Mouse (Mus musculus) hematopoietic stem cell, adult 5-6 weeks (primary cell): ENCODE results near the gene Timm8b. TPM values are rescaled to one million over a fixed set of nuclear protein-coding genes. Genes with fewer than 3 reads are reported as not detected.
"Not testable (repeated sequence)": the region's sequence is repeated elsewhere in the genome, so short reads cannot be mapped to it uniquely, and the experiment has no call there.

ENCODE experiments used
- ATAC-seq, 2 experiments: fragments of 125-278 bp in 1 of 2; replicated peaks in 1 of 2; 2 replicates each; pipeline ENCODE4 v1.8.0; 2016 to 2017; ENCODE audit warnings: inconsistent platforms in 2 of 2, mild to moderate bottlenecking in 2 of 2, moderate number of reproducible peaks in 2 of 2, low read depth in 1 of 2, moderate TSS enrichment in 1 of 2; ENCODE audit not compliant: low FRiP score in 2 of 2, poor library complexity in 2 of 2, severe bottlenecking in 2 of 2, insufficient read depth in 1 of 2, low TSS enrichment in 1 of 2
- total RNA-seq: library from RNA; stranded (forward); fragments of 172-1452, 232-1000 nt; gene quantifications from 2 replicates; pipeline ENCODE4 v1.2.3, GENCODE M21; 2017

The Timm8b gene
- total RNA-seq, 1 experiment from 2014 or later: 162 TPM

GRCm38 (mm10) chr9:50593544-50593943 lies 10.2 kb upstream of the Timm8b start:
- peak; percentile 50 to 60; a peak in 3 of 4 replicates for ATAC-seq

GRCm38 (mm10) chr9:50594794-50595417 lies 8.8 kb upstream of the Timm8b start:
- ATAC-seq: no peak

- ATAC-seq: no peak
Measured at GRCm38 (mm10) chr9:50596973-50597372, 6.7 kb upstream of the Timm8b start.

- ATAC-seq: no peak
Measured at GRCm38 (mm10) chr9:50601536-50601935, 2.2 kb upstream of the Timm8b start.

- ATAC-seq: no peak
Measured at GRCm38 (mm10) chr9:50602055-50602845, 1.5 kb upstream of the Timm8b start.

- ATAC-seq: no peak
Measured at GRCm38 (mm10) chr9:50603998-50604324, 251 bp downstream of the Timm8b start.

- no peak for ATAC-seq
Measured at GRCm38 (mm10) chr9:50604338-50604737, 628 bp downstream of the Timm8b start.

- ATAC-seq: no peak
Measured at GRCm38 (mm10) chr9:50612115-50612514, 8.4 kb downstream of the Timm8b start.

- no peak for ATAC-seq
Measured at GRCm38 (mm10) chr9:50616161-50616560, 12.5 kb downstream of the Timm8b start.

GRCm38 (mm10) chr9:50616766-50617603 lies 13.3 kb downstream of the Timm8b start, which contains the start of the genes Pih1d2 and Nkapd1:
TSS of gene Pih1d2 (plus strand) at chr9:50617321.
TSS of gene Nkapd1 (minus strand) at chr9:50617464.
- peak; percentile 84 to 92 for ATAC-seq

GRCm38 (mm10) chr9:50617794-50618330 lies 14.2 kb downstream of the Timm8b start:
- ATAC-seq: no peak

- ATAC-seq: not testable (repeated sequence)
Measured at GRCm38 (mm10) chr9:50630903-50631302, 27.2 kb downstream of the Timm8b start.

- ATAC-seq: no peak
Measured at GRCm38 (mm10) chr9:50632016-50632688, 28.4 kb downstream of the Timm8b start.

- ATAC-seq: 0 out of 4 replicates have a peak, but pooled peaks of 1 of the 2 experiments have one; percentile 37
Measured at GRCm38 (mm10) chr9:50633059-50633458, 29.3 kb downstream of the Timm8b start.

- ATAC-seq: no peak
Measured at GRCm38 (mm10) chr9:50634270-50634669, 30.6 kb downstream of the Timm8b start.

GRCm38 (mm10) chr9:50646826-50647370 lies 43.2 kb downstream of the Timm8b start:
- ATAC-seq: no peak

- ATAC-seq: no peak
Measured at GRCm38 (mm10) chr9:50650503-50650902, 46.8 kb downstream of the Timm8b start.
